Mouse (Mus musculus): Measurements from ENCODE around the gene Syt1.

Gene Syt1

DNA sequence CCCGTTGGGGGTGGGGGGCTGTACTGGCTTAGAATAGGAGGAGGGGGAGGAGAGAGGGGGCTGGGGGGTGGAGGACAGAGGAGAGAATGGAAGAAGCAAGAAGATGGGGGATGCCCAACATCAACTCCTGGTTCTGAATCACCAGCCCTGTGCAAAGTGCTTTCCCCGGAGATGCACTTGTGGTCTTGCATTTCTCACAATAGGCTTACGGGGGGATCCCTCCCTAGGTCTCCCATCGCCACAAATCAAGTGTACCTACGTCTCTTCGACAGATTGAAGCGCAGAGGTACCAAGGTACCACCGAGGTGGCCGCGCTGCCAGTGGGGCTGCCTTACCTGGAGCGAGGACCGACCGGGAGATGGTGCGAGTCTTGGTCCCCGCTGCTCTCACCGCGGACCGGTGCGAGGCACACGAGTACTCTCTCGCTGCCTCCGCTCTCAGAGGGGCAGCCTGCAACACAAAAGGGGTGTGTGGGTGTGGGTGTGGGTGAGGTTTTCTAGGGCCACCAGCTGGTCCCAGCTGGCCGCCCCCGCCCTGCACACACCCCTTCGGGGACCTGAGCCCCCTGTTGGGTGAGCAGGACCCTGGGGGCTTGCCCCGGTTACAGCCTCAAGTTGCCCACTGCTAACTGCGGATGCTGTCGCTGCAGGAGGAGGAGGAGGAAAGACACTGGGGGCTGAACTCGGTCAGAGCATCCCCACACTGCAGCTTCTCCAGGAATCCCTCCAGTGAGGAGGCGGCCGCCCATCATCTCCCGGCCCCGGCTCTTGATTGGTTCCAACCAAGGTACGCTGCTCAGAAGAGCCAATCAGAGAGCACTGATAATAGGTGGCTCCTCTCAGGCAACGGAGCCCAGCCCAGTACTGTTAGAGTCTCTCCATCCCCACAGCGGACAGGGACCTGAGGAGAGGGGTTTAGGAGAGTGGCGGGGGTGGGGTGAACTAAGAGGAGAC lies at the start of gene Syt1:
Gene Syt1, minus strand, starts transcription at position 742 of the 953 bp plus-strand sequence.
- peak; percentile 4 to 9 for DNase-seq

DNA sequence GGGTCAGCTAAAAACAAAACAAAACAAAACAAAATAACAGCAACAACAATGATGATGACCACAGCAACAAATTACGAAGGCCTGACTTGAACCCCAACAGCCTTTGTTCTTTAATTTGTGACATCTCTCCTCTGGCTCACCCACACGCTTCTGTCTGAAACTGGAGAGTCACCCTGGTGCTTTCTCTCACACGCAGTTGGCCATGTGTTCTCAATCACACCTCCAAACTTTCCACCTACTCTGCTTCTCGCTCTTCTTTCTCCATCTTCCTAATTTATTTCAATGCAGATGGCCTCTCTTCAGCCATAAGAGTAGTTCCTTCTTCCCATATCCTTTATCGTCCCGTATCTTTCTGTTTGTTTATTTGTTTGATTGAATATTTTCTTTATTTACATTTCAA lies 45.7 kb upstream of the Syt1 start:
- no peak for DNase-seq

DNA sequence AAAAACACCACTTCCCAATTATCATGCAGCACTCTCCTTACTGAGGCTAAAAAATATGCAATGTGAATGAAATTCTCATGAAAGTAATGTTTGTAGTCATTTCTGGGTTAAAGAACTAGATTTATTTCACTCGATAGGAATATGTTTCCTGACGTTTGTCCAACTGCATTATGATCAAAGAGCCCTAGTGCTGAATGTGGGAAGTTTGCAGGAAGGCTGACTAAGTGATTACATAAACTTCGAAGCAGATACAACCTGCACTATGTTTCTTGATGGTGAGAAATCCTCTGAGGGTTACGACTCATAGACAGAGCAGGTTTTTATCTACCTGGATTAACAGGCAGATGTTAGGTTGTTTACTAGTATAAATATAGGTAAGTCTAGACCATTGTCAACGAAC lies 36.8 kb upstream of the Syt1 start:
- no peak for DNase-seq

DNA sequence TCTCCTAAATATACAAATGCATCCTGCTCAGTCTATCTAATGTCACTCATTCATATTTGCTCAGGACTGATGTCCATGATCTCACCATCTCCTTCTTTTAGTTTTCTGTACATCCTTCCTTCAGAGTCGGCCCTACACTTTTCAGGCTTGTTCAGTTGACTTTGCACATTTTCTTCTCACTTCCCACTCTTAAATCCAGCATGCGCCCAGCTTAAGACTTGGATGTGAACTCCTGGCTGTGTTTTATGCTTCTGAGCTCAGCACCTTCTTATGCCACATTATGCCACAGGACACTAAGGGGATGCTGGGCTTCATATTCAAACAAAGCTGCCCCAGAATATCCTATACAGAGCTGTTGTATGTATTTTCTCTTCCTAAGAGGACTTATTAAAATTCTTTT lies 36.2 kb upstream of the Syt1 start:
- no peak for DNase-seq

DNA sequence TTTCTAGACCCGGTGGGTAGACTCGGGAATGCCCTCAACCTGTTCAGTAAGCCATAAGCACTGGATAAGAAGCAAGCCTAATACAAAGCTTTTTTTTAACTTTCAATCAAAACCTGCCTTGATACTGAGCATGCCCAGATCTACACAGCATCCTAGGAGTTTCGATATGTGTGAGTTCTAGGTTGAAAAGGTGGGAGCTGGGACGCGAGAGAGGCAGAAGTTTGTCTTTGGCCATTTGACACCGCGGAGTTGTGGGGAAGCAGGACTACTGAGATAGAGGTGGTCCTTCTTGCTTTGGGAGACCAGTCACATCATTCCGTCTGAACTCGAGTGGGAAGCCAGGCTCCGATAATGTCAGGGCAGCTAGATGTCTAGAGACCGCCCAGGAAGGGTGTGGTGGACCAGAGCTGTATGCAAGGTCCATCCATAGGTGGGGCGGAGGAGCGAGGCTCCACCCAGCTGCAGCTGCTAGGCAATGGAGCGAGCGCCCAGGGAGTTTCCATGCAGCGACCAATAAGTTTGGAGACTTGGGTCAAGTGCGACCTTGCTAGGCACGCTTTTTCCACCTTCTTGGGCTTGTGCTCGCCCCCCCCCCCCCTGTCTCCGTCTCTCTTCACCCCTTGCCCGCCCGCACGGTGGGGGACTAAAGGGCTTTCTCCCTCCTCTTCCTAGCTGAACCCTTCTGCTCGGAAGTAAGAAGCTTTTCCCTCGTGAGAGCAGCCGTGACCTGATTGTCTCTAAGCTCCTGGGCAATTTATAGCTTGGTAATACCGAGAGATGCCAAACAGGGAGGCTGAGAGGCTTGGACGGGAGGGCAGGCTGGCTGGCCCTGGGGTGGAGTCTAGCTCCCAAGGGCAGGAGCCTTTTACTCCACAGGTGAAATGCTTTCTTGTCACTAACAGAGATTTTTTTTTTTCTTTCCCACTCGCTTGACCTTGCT lies 714 bp upstream of the Syt1 start:
- peak in 1 of 2 experiments; percentile 12 for DNase-seq

DNA sequence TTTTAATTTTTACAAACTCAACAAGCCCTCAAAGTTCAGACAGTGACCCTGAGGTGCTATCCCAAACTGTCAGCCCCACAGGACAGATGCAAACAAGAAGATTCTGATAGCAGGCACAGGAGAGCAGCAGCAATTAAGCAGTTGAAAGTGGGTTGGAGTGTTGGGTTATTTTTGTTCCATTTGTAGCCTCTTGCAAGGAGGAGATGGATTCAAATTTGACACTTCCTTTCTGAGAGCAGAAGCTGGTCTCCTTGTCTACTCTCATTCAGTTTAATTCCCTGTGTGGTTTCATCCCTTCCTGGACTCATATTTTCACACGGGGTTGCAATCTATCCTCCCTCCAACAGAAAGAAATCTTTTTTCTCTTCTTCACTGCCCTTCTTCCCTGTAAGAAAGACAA lies 951 bp downstream of the Syt1 start:
- DNase-seq: no peak

DNA sequence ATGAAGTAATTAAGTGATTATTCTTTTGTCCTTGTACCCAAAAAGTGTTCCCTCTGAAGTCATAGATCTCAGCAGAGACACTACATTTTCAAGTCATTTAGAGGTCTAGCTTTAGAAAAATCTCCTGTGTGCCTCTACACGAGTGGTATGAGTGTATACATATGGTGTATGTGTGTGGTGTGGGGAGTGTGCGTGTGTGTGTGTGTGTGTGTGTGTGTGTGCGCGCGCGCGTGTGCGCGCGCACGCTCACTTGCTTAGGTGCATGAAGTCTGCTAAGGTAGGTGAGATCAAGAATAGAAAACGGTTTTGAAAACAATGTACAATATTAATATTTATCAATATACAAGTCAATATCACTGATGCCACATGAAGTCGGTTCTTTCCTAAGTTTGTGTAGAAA lies 2.3 kb downstream of the Syt1 start:
- DNase-seq: no peak

DNA sequence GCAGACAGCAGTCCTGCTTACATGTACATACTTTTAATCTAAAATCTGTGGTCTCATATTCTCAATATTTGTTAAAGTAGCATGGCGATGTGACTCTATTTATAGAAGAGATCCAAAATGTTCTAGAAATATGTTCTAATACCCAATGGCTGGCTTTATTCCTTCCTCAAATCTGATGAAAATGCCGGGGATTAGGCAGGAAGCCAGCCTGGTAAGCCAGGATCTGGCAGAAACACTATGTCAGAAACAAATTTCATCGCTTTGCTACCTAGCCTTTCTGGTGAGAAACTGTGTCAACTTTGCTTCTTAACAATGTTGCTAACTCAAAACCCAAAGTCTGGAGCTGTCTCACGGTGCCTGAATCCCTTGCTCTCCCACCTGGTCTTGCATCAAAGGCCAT lies 7.3 kb downstream of the Syt1 start:
- no peak for DNase-seq

DNA sequence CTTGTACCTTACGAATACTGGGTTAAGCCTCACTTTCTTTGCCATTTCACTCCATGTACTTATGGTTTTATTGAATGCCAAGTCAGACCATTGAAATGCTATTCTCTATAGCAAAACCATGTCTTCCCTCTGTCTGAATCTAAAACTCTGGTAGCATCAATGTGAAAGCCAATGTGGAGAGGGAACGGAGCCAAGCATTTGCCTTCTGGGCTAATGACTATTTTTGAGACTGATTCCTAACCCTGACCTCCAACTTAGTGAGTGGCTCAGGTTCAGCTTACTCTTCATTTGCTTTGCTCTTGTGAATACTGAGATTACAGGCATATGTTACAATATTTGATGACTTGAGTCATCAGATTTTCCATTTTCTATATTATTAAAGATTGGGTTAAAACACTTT lies 23.5 kb downstream of the Syt1 start:
- DNase-seq: no peak

DNA sequence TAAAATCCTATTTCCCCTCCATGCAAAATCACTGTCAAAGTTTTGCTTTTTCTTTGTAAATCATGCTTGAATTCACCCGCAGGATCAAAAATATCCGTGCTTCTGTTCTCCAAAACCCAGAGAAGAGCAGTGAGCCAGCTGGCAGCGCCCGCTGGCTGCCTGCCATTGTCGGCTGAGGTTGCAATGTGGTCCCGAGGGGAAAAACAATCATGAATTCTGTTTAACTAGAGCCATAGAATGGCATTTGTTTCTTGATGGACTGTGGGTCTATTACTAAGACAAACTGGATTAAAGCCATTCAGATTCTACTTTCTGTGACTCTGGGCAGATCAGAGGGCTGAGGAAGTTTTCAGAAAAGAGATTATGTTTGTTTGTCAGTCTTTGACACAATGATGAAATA lies 31.1 kb downstream of the Syt1 start:
- DNase-seq: peak; percentile 13 to 31

DNA sequence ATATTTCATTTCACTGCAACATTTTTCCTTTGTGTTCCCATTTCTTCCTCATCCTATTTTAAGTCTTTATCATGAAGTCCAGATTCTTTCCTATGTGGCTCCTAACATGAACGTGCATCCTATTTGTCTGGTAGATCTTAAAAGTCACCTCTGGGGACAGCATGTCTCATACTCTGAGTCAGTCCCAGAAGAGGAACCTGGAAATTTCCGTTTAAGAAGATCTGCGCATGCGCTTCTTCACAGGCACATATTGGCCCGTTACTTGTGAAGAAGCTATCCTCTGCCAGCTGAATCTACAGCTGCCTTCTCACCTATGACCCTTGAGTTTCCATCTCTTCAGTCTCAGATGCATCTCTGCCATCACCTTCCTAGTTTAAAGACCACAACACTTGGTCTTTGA lies 55.8 kb downstream of the Syt1 start:
- no peak for DNase-seq

DNA sequence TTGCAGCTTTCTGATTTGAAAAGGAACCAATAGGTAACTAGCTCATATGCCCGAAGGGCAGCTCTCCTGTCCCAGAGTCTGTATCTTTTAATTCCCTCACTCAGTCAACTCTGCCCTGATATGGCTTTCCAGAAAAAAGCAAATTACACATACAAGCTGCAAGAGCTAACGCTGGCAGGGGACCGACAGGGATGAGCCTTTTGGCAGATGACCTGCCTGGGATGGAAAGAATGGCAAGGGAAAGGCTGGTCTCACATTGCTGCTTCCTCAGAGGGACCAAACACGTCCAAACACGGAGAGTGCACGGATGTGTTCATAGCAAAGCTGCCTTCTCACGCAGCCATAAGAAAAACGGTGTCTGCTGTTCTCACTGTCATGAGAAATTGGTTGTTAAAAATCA lies 58.6 kb downstream of the Syt1 start:
- DNase-seq: no peak

DNA sequence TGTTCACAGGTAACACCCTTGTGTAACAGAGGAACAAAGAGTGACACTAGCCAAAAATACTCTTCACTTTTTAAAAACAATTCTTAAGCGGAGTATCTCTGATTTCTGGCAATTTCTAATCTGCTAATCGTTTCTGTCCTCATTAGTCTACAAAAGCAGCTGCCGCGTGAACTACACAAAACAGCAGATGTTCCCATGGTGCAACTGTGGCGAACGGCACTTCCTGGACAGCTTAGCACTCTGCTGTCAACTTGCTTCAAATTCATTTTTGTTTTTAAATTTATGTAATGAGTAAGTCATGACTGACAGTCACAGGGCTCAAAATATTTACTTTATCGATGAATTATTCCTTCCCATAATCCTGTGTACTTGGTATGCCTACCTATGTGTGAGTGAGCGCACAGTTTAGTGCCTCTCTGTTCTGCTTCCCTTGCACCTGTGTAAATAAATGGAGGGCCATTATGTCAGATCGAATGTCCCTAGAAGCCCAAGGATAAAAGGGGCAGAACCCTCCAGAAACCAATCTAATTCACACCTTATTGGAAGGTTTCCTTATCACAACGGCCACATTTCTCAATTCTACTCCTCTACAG lies 73.8 kb downstream of the Syt1 start:
- no peak for DNase-seq

DNA sequence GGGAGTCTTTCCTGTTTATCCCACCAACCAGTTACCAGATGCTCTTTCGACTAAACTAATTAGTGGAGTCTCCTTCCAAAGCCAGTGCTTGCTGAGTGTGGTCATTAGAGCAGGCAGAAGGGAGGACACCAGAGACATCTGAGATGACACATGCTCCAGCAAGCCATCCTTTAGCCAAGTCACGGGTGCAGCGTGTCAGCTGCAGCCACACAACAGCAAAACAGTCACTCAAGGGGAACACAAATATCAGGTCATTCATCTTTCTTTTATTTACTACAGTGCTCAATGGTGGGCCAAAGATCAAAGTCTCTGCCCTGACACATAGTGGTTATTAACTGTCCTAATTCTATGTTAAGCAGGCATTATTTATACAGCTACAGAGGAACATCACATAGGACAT lies 80.5 kb downstream of the Syt1 start:
- no peak for DNase-seq

DNA sequence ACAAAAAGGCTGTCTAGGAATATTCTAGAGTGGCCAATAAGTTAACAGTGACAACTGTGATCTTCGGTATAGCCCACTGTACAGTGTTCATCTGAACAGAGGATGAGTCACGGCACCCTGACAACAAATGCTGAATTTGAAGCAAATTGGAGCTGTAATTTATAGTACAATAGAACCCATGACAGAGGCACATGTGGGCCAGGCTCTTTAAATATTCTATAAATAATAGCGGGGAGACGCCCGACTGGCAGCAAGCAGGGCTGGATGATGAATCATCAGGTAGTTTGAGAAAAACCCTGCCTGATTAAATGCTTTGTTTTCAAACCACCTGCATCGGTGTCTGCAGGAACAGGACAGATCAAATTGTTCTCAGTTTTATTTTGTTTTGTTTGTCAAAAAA lies 81.1 kb downstream of the Syt1 start:
- no peak for DNase-seq

DNA sequence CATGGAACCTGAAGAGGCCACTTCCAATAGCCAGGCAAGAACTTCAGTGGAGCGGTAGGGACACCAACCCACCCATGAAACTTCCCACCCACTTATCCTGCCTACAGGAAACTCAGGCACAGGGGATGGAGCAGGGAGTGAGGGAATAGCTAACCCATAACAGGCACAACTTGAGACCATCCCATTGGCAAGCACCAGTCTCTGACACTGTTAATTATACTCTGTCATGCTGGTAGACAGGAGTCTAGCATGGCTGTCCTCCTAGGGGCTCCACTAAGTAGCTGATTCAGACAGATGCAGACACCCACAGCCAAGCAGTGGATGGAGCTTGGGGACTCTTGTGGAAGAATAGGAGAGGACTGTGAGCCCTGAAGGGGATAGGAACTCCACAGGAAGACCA lies 105.5 kb downstream of the Syt1 start:
- no peak for DNase-seq

DNA sequence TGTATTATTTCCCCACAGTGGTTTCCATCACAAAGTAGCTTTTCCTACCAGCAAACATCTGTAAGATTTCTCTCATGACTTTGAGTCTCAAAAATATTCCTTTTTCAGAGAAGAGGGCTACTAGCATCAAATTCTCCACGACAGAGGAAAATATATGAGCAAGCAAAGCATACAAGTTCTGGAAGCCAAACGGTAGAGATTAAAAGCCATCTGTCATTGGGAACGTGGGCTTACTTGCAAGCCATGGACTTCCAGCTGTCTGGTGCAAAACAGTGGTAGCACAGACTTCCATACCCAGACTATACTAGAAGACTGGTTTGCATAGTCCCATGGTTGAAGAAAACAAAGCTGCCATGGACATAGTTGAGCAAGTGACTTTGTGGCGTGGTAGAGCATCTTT lies 106.4 kb downstream of the Syt1 start:
- DNase-seq: no peak

DNA sequence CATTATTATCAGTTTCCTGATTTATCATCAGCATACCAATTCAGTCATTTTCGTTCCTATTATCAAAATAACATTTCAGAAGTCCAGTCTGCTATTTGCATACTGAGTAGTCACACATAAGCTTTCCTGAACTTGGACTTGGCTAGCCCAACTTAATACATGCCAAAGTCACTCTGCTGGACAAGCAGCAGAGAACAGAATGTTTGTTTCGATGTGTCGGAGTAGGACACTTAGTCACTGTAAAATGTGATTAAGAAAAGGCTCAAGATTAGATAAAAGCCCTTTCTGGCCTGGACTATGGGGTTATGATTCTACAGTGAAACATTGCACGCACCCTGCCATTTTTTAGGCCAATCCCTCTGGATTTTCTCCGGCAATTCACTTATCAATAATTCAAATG lies 114.3 kb downstream of the Syt1 start:
- DNase-seq: no peak

DNA sequence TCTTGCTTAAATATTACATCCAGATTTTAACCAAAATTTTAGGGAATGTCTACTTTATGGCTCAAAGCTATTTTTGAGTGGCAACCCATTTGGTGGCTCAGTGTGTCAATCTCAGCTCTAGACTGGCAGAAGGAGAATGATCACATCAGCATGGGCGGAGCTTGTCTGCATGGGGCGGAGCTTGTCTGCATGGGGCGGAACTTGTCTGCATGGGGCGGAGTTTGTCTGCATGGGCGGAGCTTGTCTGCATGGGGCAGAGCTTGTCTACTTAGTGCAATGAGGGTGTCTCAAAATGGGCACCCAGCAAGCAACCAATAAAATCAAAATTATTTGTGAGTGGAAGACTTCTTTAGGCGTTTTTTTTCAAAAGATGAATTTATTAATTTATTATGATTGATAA lies 117.5 kb downstream of the Syt1 start:
- no peak for DNase-seq

DNA sequence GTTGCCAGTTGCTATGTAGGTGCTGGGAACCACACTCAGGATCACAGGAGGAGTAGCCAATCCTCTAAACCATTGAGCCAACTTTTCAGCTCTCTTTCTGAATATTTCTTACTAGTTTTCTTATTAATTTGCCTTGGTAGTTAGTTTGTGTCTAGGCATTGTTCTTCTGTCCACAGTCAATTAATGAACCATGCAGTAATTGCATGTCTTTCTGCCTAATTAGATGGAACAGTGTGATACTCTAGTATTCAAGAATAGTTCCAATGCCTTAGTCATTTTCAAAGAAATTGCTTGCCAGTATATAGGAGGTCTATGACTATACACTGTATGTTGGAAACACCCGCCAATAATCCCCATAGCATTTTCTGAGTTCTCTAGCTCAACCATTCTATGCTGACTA lies 118.3 kb downstream of the Syt1 start:
- DNase-seq: no peak

DNA sequence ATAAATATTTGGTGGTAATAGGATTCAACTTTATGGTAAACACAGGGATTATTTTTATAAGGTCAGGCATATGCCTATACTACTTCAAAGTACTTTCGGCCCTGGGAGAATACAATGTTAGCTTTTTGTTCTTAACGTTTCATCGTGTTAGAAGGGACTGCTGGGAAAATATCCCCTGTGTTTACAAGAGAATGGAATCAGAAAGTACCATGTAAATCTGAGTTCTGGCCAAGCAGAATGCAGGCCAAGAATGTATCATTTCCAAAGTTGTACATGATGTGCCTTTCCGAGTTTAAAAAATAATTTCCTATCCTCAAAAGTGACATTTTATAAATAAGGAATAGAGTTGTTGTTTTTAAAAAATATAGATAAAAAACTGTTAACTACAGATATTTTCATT lies 121.7 kb downstream of the Syt1 start:
- DNase-seq: no peak

DNA sequence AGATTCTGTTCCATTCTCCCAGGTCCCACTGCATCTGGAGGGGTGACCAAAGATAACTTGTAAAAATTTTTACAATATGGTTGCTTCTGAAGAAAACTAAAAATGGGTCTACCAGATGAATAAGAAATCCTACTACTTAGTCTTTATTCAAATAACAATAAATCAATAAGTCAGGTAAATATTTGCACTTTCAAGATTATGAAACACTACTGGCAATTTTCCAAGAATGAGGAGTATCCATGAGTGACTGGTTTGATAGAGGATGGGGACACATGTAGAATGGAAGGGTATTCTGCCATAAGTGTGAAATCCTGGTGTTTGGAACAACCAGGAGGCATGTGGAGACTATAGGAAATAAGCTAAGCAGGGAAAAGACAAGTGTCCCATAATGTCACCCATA lies 124.0 kb downstream of the Syt1 start:
- no peak for DNase-seq

DNA sequence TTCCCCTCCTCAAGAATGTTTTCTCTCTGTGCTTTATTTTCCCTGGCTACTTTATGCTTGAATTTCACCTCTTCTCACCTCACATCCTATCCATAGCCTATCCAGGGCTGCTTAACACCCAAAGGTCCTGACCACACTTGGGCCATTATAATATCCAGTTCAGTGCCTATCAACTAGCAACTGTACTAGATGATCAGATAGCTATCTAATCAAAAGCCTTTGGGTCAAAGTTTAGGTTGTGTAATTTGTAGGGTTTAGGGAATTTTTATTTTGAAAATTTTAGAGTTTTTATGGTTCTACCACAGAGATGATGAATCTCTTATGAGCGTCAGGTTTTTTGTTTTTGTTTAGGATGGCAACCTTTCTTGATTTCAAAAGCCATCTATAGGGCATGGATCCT lies 125.0 kb downstream of the Syt1 start:
- no peak for DNase-seq
